Mouse (Mus musculus) megakaryocyte, embryonic 14.5 days (primary cell): ENCODE results near the gene Kcnh1. TPM values are rescaled to one million over a fixed set of nuclear protein-coding genes. Genes with fewer than 3 reads are reported as not detected.

Experiments used
- H3K27me3 ChIP-seq: replicated peaks from 2 replicates; pipeline ENCODE3; 2012; ENCODE audit warnings: inconsistent platforms
- H3K36me3 ChIP-seq: replicated peaks from 2 replicates; pipeline ENCODE3; 2012; ENCODE audit warnings: low read length, inconsistent platforms, mixed read lengths
- H3K4me1 ChIP-seq: 2 replicates; pipeline ENCODE4 v1.6.1; 2012; ENCODE audit warnings: inconsistent platforms
- H3K4me3 ChIP-seq: replicated peaks from 2 replicates; pipeline ENCODE3; 2012; ENCODE audit warnings: moderate library complexity, mild to moderate bottlenecking, inconsistent platforms
- H3K9me3 ChIP-seq: 2 replicates; pipeline ENCODE4 v1.6.1; 2012; ENCODE audit warnings: inconsistent platforms
- FLI1 ChIP-seq: IDR thresholded peaks from 2 replicates; pipeline ENCODE4 v1.6.1; 2012; ENCODE audit warnings: low read length, inconsistent platforms, mixed read lengths
- GATA1 ChIP-seq: IDR thresholded peaks from 3 replicates; pipeline ENCODE4 v1.6.1; 2012; ENCODE audit warnings: mixed read lengths, low read length, inconsistent platforms, borderline replicate concordance
- polyA plus RNA-seq: library from polyadenylated mRNA; stranded (reverse); fragments of >175 nt; gene quantifications from 2 replicates; pipeline ENCODE4 v1.2.3, GENCODE M21; 2012; ENCODE audit warnings: low replicate concordance; ENCODE audit not compliant: insufficient read depth

The Kcnh1 gene
- polyA plus RNA-seq, 1 experiment: not detected

GRCm38 (mm10) chr1:192341774-192342173 is 151.2 kb downstream of the Kcnh1 start:
- TF ChIP-seq FLI1 (no peak), GATA1 (no peak)
- peaks cover 7% of the 10 kb centered on the region for H3K9me3 ChIP-seq
- no peaks in the 10 kb centered on the region for H3K36me3 ChIP-seq
- peaks cover 2% of the 10 kb centered on the region for H3K27me3 ChIP-seq
- H3K4me3 ChIP-seq: no peak overlapping the region
- H3K4me1 ChIP-seq: no peaks in the 10 kb centered on the region

- TF ChIP-seq GATA1: no peak
- no peak for TF ChIP-seq FLI1
- Histone ChIP-seq H3K36me3 (no peaks in the 10 kb centered on the region), H3K27me3 (peaks cover 2% of the 10 kb centered on the region), H3K9me3 (no peaks in the 10 kb centered on the region), H3K4me3 (no peak overlapping the region), H3K4me1 (no peaks in the 10 kb centered on the region)
Observed at GRCm38 (mm10) chr1:192343996-192344395, 153.4 kb downstream of the Kcnh1 start.

GRCm38 (mm10) chr1:192347327-192347726 is 156.8 kb downstream of the Kcnh1 start:
- Histone ChIP-seq H3K9me3 (no peaks in the 10 kb centered on the region), H3K4me1 (no peaks in the 10 kb centered on the region), H3K27me3 (peaks cover 6% of the 10 kb centered on the region), H3K36me3 (no peaks in the 10 kb centered on the region), H3K4me3 (no peak overlapping the region)
- TF ChIP-seq GATA1 (no peak), FLI1 (no peak)

- Histone ChIP-seq H3K4me3 (no peak overlapping the region), H3K4me1 (no peaks in the 10 kb centered on the region), H3K9me3 (peaks cover 12% of the 10 kb centered on the region), H3K27me3 (peaks cover 2% of the 10 kb centered on the region), H3K36me3 (no peaks in the 10 kb centered on the region)
- TF ChIP-seq GATA1 (no peak), FLI1 (no peak)
Observed at GRCm38 (mm10) chr1:192356231-192356630, 165.7 kb downstream of the Kcnh1 start.

GRCm38 (mm10) chr1:192359212-192359611 is 168.6 kb downstream of the Kcnh1 start:
- H3K4me1 ChIP-seq: no peaks in the 10 kb centered on the region
- H3K36me3 ChIP-seq: no peaks in the 10 kb centered on the region
- no peak overlapping the region for H3K4me3 ChIP-seq
- no peaks in the 10 kb centered on the region for H3K27me3 ChIP-seq
- TF ChIP-seq FLI1 (no peak), GATA1 (no peak)
- peaks cover 12% of the 10 kb centered on the region for H3K9me3 ChIP-seq

GRCm38 (mm10) chr1:192368336-192368735 is 177.8 kb downstream of the Kcnh1 start:
- no peaks in the 10 kb centered on the region for H3K4me1 ChIP-seq
- no peaks in the 10 kb centered on the region for H3K27me3 ChIP-seq
- no peaks in the 10 kb centered on the region for H3K9me3 ChIP-seq
- H3K36me3 ChIP-seq: no peaks in the 10 kb centered on the region
- no peak overlapping the region for H3K4me3 ChIP-seq
- TF ChIP-seq FLI1 (no peak), GATA1 (no peak)

GRCm38 (mm10) chr1:192371943-192372614 is 181.5 kb downstream of the Kcnh1 start:
- Histone ChIP-seq H3K36me3 (no peaks in the 10 kb centered on the region), H3K4me1 (no peaks in the 10 kb centered on the region)
- TF ChIP-seq FLI1 (no peak), GATA1 (no peak)

GRCm38 (mm10) chr1:192378546-192379075 is 188.0 kb downstream of the Kcnh1 start:
- Histone ChIP-seq H3K9me3 (no peaks in the 10 kb centered on the region), H3K4me3 (no peak overlapping the region), H3K4me1 (no peaks in the 10 kb centered on the region), H3K27me3 (peaks cover 2% of the 10 kb centered on the region), H3K36me3 (no peaks in the 10 kb centered on the region)
- TF ChIP-seq GATA1 (no peak), FLI1 (no peak)

More at GRCm38 (mm10) chr1:192371943-192372614, 181.5 kb downstream of the Kcnh1 start:
- Histone ChIP-seq H3K9me3 (no peaks in the 10 kb centered on the region), H3K4me3 (no peak overlapping the region), H3K27me3 (no peaks in the 10 kb centered on the region)

GRCm38 (mm10) chr1:192380596-192381041 is 190.0 kb downstream of the Kcnh1 start:
- TF ChIP-seq FLI1 (no peak), GATA1 (no peak)
- Histone ChIP-seq H3K27me3 (peaks cover 2% of the 10 kb centered on the region), H3K4me1 (no peaks in the 10 kb centered on the region), H3K9me3 (no peaks in the 10 kb centered on the region), H3K36me3 (no peaks in the 10 kb centered on the region), H3K4me3 (no peak overlapping the region)

- Histone ChIP-seq H3K4me1 (no peaks in the 10 kb centered on the region), H3K4me3 (no peak overlapping the region), H3K27me3 (no peaks in the 10 kb centered on the region), H3K36me3 (no peaks in the 10 kb centered on the region), H3K9me3 (no peaks in the 10 kb centered on the region)
- TF ChIP-seq GATA1 (no peak), FLI1 (no peak)
Observed at GRCm38 (mm10) chr1:192387624-192388023, 197.1 kb downstream of the Kcnh1 start.

- Histone ChIP-seq H3K4me1 (no peaks in the 10 kb centered on the region), H3K27me3 (peaks cover 2% of the 10 kb centered on the region), H3K4me3 (no peak overlapping the region), H3K36me3 (no peaks in the 10 kb centered on the region), H3K9me3 (no peaks in the 10 kb centered on the region)
- no peak for TF ChIP-seq GATA1
- TF ChIP-seq FLI1: no peak
Observed at GRCm38 (mm10) chr1:192391041-192391440, 200.5 kb downstream of the Kcnh1 start.
